Mouse (Mus musculus) liver, embryonic 15.5 days (tissue): ENCODE measurements around the gene Kazn. TPM values are rescaled to one million over a fixed set of nuclear protein-coding genes. Genes with fewer than 3 reads are reported as not detected.

Experiments used
- ATAC-seq: fragments of 200-750 bp; cut with Nextera tagmentation; 2 replicates; pipeline ENCODE4 v1.8.0; 2017; ENCODE audit warnings: moderate number of reproducible peaks, mild to moderate bottlenecking, moderate library complexity; ENCODE audit not compliant: insufficient read depth
- H3K27ac ChIP-seq: fragments of 300-500 bp; sonication (generic); replicated peaks from 2 replicates; pipeline ENCODE4 v1.5.1; 2015; ENCODE audit warnings: mild to moderate bottlenecking, inconsistent platforms
- H3K27me3 ChIP-seq: fragments of 300-500 bp; sonication (generic); 2 replicates; pipeline ENCODE4 v1.6.1; 2015; ENCODE audit warnings: mild to moderate bottlenecking, inconsistent platforms
- H3K36me3 ChIP-seq: fragments of 300-500 bp; sonication (generic); replicated peaks from 2 replicates; pipeline ENCODE4 v1.6.1; 2015; ENCODE audit warnings: moderate library complexity, mild to moderate bottlenecking, inconsistent platforms
- H3K4me1 ChIP-seq: fragments of 300-500 bp; sonication (generic); replicated peaks from 2 replicates; pipeline ENCODE4 v1.6.1; 2015; ENCODE audit warnings: inconsistent platforms
- H3K4me2 ChIP-seq: fragments of 300-500 bp; sonication (generic); 2 replicates; pipeline ENCODE4 v1.6.1; 2015; ENCODE audit warnings: moderate library complexity, mild to moderate bottlenecking, inconsistent platforms
- H3K4me3 ChIP-seq: fragments of 300-500 bp; sonication (generic); replicated peaks from 2 replicates; pipeline ENCODE4 v1.5.1; 2015; ENCODE audit warnings: mild to moderate bottlenecking, inconsistent platforms
- H3K9ac ChIP-seq: fragments of 300-500 bp; sonication (generic); 2 replicates; pipeline ENCODE4 v1.6.1; 2015; ENCODE audit warnings: moderate library complexity, mild to moderate bottlenecking, inconsistent platforms
- H3K9me3 ChIP-seq: fragments of 300-500 bp; sonication (generic); replicated peaks from 2 replicates; pipeline ENCODE4 v1.6.1; 2016; ENCODE audit warnings: inconsistent platforms
- WGBS: fragments of 180-500 bp; shearing (Covaris S2); methylation state at CpG from one replicate; pipeline ENCODE4 v1.1.7; 2015; ENCODE audit warnings: mixed read lengths; ENCODE audit not compliant: insufficient replicate concordance; 5-methylcytosine and 5-hydroxymethylcytosine counted together
- polyA plus RNA-seq: library from polyadenylated mRNA; unstranded; fragments of >200 nt; fragmentation: Nextera tagmentation; extraction: Ambion mirVana; gene quantifications from 2 replicates; pipeline ENCODE4 v1.2.1, GENCODE M21; 2015

Kazn gene
- polyA plus RNA-seq, 1 experiment from 2014 or later = 0.70 TPM

- peaks cover 61% of the 10 kb centered on the region for H3K4me1 ChIP-seq
- H3K4me2 ChIP-seq = no peak overlapping the region
- peaks cover 8% of the 10 kb centered on the region; the same call in 1 of the 2 replicates for H3K27me3 ChIP-seq
- ATAC-seq = no peak
- H3K9ac ChIP-seq = no peak overlapping the region
- no peaks in the 10 kb centered on the region for H3K36me3 ChIP-seq
- WGBS = 74% methylated on average over 23 of the region's 23 CpGs
- no peaks in the 10 kb centered on the region for H3K9me3 ChIP-seq
- H3K4me3 ChIP-seq = no peak overlapping the region
- no peak overlapping the region for H3K27ac ChIP-seq
Observed at GRCm38 (mm10) chr4:142061485-142062240, 177.5 kb downstream of the Kazn start.

GRCm38 (mm10) chr4:142060455-142061378 lies 178.5 kb downstream of the Kazn start:
- H3K27ac ChIP-seq = no peak overlapping the region
- H3K27me3 ChIP-seq = peaks cover 8% of the 10 kb centered on the region; the same call in 1 of the 2 replicates
- no peak for ATAC-seq
- no peaks in the 10 kb centered on the region for H3K36me3 ChIP-seq
- no peak overlapping the region for H3K9ac ChIP-seq
- WGBS = 63% methylated on average over 18 of the region's 18 CpGs
- no peaks in the 10 kb centered on the region for H3K9me3 ChIP-seq
- H3K4me1 ChIP-seq = peaks cover 52% of the 10 kb centered on the region
- no peak overlapping the region for H3K4me3 ChIP-seq
- no peak overlapping the region for H3K4me2 ChIP-seq

GRCm38 (mm10) chr4:142059841-142060193 lies 179.4 kb downstream of the Kazn start:
- Histone ChIP-seq H3K4me1 (peaks cover 44% of the 10 kb centered on the region), H3K27me3 (peaks cover 8% of the 10 kb centered on the region; the same call in 1 of the 2 replicates), H3K36me3 (no peaks in the 10 kb centered on the region), H3K9me3 (no peaks in the 10 kb centered on the region), H3K27ac (no peak overlapping the region), H3K4me2 (no peak overlapping the region), H3K9ac (no peak overlapping the region), H3K4me3 (no peak overlapping the region)
- ATAC-seq = no peak
- 78% methylated on average over 8 of the region's 8 CpGs for WGBS

DNA sequence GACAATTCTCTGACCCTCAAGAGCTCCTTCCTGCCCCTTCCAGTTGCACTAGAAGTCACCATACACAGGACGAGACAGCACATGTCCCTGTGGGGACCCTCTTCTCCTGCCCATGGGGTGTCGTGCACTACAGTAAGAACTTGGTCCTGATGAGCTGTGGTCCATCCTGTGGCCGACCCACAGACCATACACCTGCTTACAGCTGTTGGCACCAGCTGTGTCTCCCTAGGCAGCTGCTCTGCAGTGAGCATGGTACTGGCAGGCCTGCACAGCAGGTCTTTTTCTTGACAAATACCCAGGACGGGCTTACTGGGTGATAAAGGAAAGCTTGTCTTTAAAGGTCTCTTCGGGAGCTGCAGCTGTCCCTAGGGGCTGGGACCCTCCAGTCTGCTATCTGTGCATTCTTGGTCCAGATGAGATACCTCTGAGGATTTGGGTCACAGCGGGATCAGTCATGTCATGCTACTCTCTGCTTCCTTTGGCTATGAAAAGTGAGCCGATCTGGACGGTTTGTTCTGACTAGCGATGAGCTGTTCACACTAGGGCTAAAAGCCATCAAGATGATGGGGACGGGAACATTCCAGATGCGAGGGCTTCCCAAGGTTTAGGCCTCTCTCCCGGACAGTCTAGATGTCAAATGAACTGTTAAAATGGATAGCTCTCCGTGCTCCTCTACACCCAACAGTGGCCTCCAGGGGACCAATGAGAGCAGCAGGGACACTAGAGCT lies 179.9 kb downstream of the Kazn start:
- WGBS = 62% methylated on average over 13 of the region's 13 CpGs
- ATAC-seq = no peak

GRCm38 (mm10) chr4:142057529-142058216 lies 181.5 kb downstream of the Kazn start:
- H3K9ac ChIP-seq = no peak overlapping the region
- H3K36me3 ChIP-seq = no peaks in the 10 kb centered on the region
- H3K4me1 ChIP-seq = peaks cover 47% of the 10 kb centered on the region
- no peaks in the 10 kb centered on the region for H3K27me3 ChIP-seq
- H3K4me3 ChIP-seq = no peak overlapping the region
- no peak overlapping the region for H3K27ac ChIP-seq
- H3K9me3 ChIP-seq = no peaks in the 10 kb centered on the region
- no peak for ATAC-seq
- 72% methylated on average over 22 of the region's 22 CpGs for WGBS
- H3K4me2 ChIP-seq = no peak overlapping the region

More for the DNA sequence above, 179.9 kb downstream of the Kazn start:
- Histone ChIP-seq H3K9ac (no peak overlapping the region), H3K27ac (no peak overlapping the region), H3K27me3 (peaks cover 4% of the 10 kb centered on the region; the same call in 1 of the 2 replicates), H3K36me3 (no peaks in the 10 kb centered on the region), H3K4me1 (peaks cover 44% of the 10 kb centered on the region), H3K4me2 (no peak overlapping the region), H3K4me3 (no peak overlapping the region), H3K9me3 (no peaks in the 10 kb centered on the region)

DNA sequence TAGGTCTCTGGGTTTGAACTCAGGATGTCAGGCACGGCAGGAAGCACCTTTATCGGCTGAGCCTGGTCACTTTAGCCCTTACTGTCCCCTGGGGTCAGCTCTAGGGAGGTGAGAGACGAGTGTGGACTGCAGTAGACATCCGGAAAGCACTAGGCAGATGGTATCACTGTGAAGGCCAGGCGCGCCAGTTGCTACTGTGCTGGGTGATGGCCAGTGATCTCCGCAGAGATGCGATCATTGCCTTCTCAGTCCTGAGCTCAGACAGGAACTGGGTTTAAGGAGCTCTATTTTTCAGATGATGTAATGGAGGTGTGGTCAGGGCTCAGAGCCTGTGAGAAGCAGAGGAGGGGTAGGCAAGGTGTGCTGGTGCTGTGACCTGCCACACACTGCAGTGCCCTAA lies 183.6 kb downstream of the Kazn start:
- no peaks in the 10 kb centered on the region for H3K36me3 ChIP-seq
- H3K27ac ChIP-seq = no peak overlapping the region
- WGBS = 79% methylated on average over 8 of the region's 8 CpGs
- ATAC-seq = no peak
- no peak overlapping the region for H3K9ac ChIP-seq
- H3K9me3 ChIP-seq = no peaks in the 10 kb centered on the region
- peaks cover 50% of the 10 kb centered on the region for H3K4me1 ChIP-seq
- no peak overlapping the region for H3K4me3 ChIP-seq
- H3K27me3 ChIP-seq = no peaks in the 10 kb centered on the region
- H3K4me2 ChIP-seq = no peak overlapping the region

GRCm38 (mm10) chr4:142054580-142054979 lies 184.6 kb downstream of the Kazn start:
- H3K27me3 ChIP-seq = no peaks in the 10 kb centered on the region
- H3K9me3 ChIP-seq = no peaks in the 10 kb centered on the region
- H3K4me3 ChIP-seq = no peak overlapping the region
- H3K36me3 ChIP-seq = no peaks in the 10 kb centered on the region
- H3K27ac ChIP-seq = no peak overlapping the region
- no peak overlapping the region for H3K4me2 ChIP-seq
- ATAC-seq = no peak
- no peak overlapping the region for H3K9ac ChIP-seq
- peaks cover 59% of the 10 kb centered on the region for H3K4me1 ChIP-seq
- 54% methylated on average over 11 of the region's 11 CpGs for WGBS

- Histone ChIP-seq H3K27ac (peak overlapping the region; percentile 69), H3K4me2 (no peak overlapping the region), H3K9me3 (no peaks in the 10 kb centered on the region), H3K36me3 (no peaks in the 10 kb centered on the region), H3K4me3 (no peak overlapping the region), H3K9ac (no peak overlapping the region), H3K27me3 (no peaks in the 10 kb centered on the region), H3K4me1 (peaks cover 67% of the 10 kb centered on the region)
- ATAC-seq = no peak
- 49% methylated on average over 9 of the region's 9 CpGs for WGBS
Observed at GRCm38 (mm10) chr4:142053661-142054448, 185.3 kb downstream of the Kazn start.

- Histone ChIP-seq H3K4me2 (no peak overlapping the region), H3K9ac (no peak overlapping the region), H3K9me3 (no peaks in the 10 kb centered on the region), H3K36me3 (no peaks in the 10 kb centered on the region), H3K27me3 (no peaks in the 10 kb centered on the region), H3K27ac (peak overlapping the region; percentile 69), H3K4me1 (peaks cover 73% of the 10 kb centered on the region), H3K4me3 (no peak overlapping the region)
- 26% methylated on average over 4 of the region's 4 CpGs for WGBS
- 0 out of 2 replicates have a peak, but pooled peaks have one; percentile 25 for ATAC-seq
Observed at GRCm38 (mm10) chr4:142053261-142053660, 185.9 kb downstream of the Kazn start.
